Mouse (Mus musculus) bone marrow, adult 2 months (tissue): ENCODE results near the gene Pstpip1.

Source experiments
- CTCF ChIP-seq: fragments of 200-500 bp; IDR thresholded peaks from 2 replicates; pipeline ENCODE4 v1.5.1; 2011; ENCODE audit warnings: low read length, control low read depth; ENCODE audit not compliant: control insufficient read depth, insufficient read depth
- POLR2A ChIP-seq: fragments of 200-500 bp; IDR thresholded peaks from 2 replicates; pipeline ENCODE4 v1.6.1; 2011; ENCODE audit warnings: low read depth, mild to moderate bottlenecking, control low read depth, low read length, borderline replicate concordance; ENCODE audit not compliant: control insufficient read depth

DNA sequence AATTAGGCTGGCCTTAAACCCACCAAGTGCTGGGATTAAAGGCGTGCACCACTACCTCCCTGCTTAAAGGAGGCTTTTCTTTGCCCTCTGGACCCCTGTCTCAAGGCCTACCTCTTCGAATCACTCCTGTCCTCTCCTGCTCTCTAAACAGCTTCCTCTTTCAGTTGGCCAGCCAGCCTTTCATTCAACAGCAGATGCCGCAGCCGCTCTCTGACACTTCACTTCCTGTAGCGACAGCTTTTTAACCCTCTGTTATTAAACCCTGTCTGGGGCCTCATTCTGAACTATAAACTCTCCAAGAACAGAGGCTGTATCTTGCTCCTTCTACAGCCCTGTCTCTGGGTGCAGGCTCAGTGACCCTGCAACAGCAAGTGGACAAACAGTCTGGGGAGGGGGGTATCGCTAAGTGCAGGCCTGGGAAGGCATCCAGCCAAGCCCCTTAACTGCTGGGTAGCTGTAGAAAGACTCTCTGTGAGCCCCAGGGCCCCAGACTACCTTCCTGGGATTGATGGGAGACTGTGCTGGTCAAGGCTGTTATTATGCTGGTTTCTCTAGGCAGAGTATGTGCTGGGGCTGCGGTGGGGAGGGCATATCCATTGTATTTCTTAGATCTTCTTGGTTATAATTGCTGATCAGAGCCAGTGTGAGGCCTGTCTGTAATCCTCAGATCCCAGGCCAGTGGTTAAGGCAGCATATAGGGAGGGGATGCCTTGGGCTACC lies 13.7 kb upstream of the Pstpip1 start:
- TF ChIP-seq POLR2A = no peak
- no peak for TF ChIP-seq CTCF
